Mouse (Mus musculus) MEL (cell line): ENCODE measurements around the gene Cebpz. TPM values are rescaled to one million over a fixed set of nuclear protein-coding genes. Genes with fewer than 3 reads are reported as not detected.

Source experiments
- DNase-seq: peaks from one replicate; pipeline ENCODE4 v3.0.0; 2011; ENCODE audit warnings: low read depth, low spot score
- H3K27ac ChIP-seq: 2 replicates; pipeline ENCODE4 v1.5.1; 2012; ENCODE audit warnings: low read depth, mild to moderate bottlenecking, control low read depth, low read length, moderate library complexity; ENCODE audit not compliant: control insufficient read depth
- H3K27me3 ChIP-seq, 2 experiments: fragments of 150-350 bp in 1 of 2; sonication (generic) in 1 of 2; 2 replicates each; pipeline ENCODE4 v1.6.1; 2012; ENCODE audit warnings: low read length in 2 of 2, mild to moderate bottlenecking in 2 of 2, improper control_type of control experiment in 1 of 2, moderate library complexity in 1 of 2; ENCODE audit not compliant: insufficient read depth in 2 of 2, control insufficient read depth in 1 of 2
- H3K36me3 ChIP-seq, 2 experiments: 2 replicates each; pipeline ENCODE4 v1.6.1; 2012 to 2014; ENCODE audit warnings: low read length in 2 of 2, improper control_type of control experiment in 1 of 2, inconsistent platforms in 1 of 2, mild to moderate bottlenecking in 1 of 2; ENCODE audit not compliant: insufficient read depth in 2 of 2, control insufficient read depth in 1 of 2
- H3K4me1 ChIP-seq, 2 experiments: fragments of 150-350 bp in 1 of 2; sonication (generic) in 1 of 2; 2 replicates each; pipeline ENCODE4 v1.6.1; 2012; ENCODE audit warnings: low read length in 2 of 2, improper control_type of control experiment in 1 of 2, mild to moderate bottlenecking in 1 of 2; ENCODE audit not compliant: insufficient read depth in 2 of 2, control insufficient read depth in 1 of 2
- H3K4me3 ChIP-seq, 2 experiments: fragments of 150-350 bp in 1 of 2; sonication (generic) in 1 of 2; 2 replicates each; pipeline ENCODE4 v1.5.1; 2012; ENCODE audit warnings: low read depth in 2 of 2, low read length in 2 of 2, mild to moderate bottlenecking in 2 of 2, moderate library complexity in 2 of 2, control low read depth in 1 of 2, improper control_type of control experiment in 1 of 2; ENCODE audit not compliant: control insufficient read depth in 1 of 2, insufficient read depth in 1 of 2
- H3K79me2 ChIP-seq: 2 replicates; pipeline ENCODE4 v1.6.1; 2012; ENCODE audit warnings: mild to moderate bottlenecking, low read length, moderate library complexity; ENCODE audit not compliant: control insufficient read depth, poor library complexity, insufficient read depth
- H3K9ac ChIP-seq: 2 replicates; pipeline ENCODE4 v1.6.1; 2012; ENCODE audit warnings: low read depth, mild to moderate bottlenecking, control low read depth, low read length, moderate library complexity; ENCODE audit not compliant: control insufficient read depth, poor library complexity, severe bottlenecking
- H3K9me3 ChIP-seq: fragments of 150-350 bp; sonication (generic); replicated peaks from 2 replicates; pipeline ENCODE4 v1.6.1; 2012; ENCODE audit warnings: mild to moderate bottlenecking, low read length, improper control_type of control experiment, moderate library complexity; ENCODE audit not compliant: insufficient read depth
- CHD1 ChIP-seq: IDR thresholded peaks from 2 replicates; pipeline ENCODE4 v1.6.1; 2012; ENCODE audit warnings: low read depth, mild to moderate bottlenecking, inconsistent platforms, low read length, improper control_type of control experiment
- CHD2 ChIP-seq: IDR thresholded peaks from 2 replicates; pipeline ENCODE4 v1.6.1; 2011; ENCODE audit warnings: low read length, improper control_type of control experiment
- CTCF ChIP-seq, 3 experiments: IDR thresholded peaks in 2 of 3; conservative IDR thresholded peaks in 1 of 3; 2 replicates each; pipeline ENCODE4 v1.5.1; 2011 to 2012; ENCODE audit warnings: low read length in 3 of 3, low read depth in 2 of 3, mild to moderate bottlenecking in 2 of 3, improper control_type of control experiment in 1 of 3, inconsistent platforms in 1 of 3, mixed read lengths in 1 of 3, moderate library complexity in 1 of 3; ENCODE audit not compliant: control insufficient read depth in 1 of 3, insufficient read depth in 1 of 3, poor library complexity in 1 of 3, severe bottlenecking in 1 of 3
- ELF1 ChIP-seq: IDR thresholded peaks from 2 replicates; pipeline ENCODE4 v1.6.1; 2014; ENCODE audit warnings: low read depth, mild to moderate bottlenecking, inconsistent platforms, low read length, improper control_type of control experiment, moderate library complexity
- EP300 ChIP-seq, 2 experiments: IDR thresholded peaks; 2 replicates each; pipeline ENCODE4 v1.6.1; 2011; ENCODE audit warnings: improper control_type of control experiment in 2 of 2, low read length in 2 of 2, low read depth in 1 of 2, mild to moderate bottlenecking in 1 of 2
- ETS1 ChIP-seq: IDR thresholded peaks from 2 replicates; pipeline ENCODE4 v1.6.1; 2012; ENCODE audit warnings: low read depth, mild to moderate bottlenecking, inconsistent platforms, low read length, improper control_type of control experiment, moderate library complexity
- GATA1 ChIP-seq: IDR thresholded peaks from 2 replicates; pipeline ENCODE4 v1.6.1; 2011; ENCODE audit warnings: low read depth, low read length, improper control_type of control experiment
- KAT2A ChIP-seq: conservative IDR thresholded peaks from 2 replicates; pipeline ENCODE4 v1.6.1; 2012; ENCODE audit warnings: low read depth, low read length, improper control_type of control experiment, inconsistent platforms
- MAFK ChIP-seq: IDR thresholded peaks from 2 replicates; pipeline ENCODE4 v1.6.1; 2011; ENCODE audit warnings: low read depth, mild to moderate bottlenecking, low read length, improper control_type of control experiment, borderline replicate concordance
- MAX ChIP-seq: IDR thresholded peaks from 2 replicates; pipeline ENCODE4 v1.6.1; 2011; ENCODE audit warnings: low read length, improper control_type of control experiment
- MAZ ChIP-seq: IDR thresholded peaks from 2 replicates; pipeline ENCODE4 v1.6.1; 2012; ENCODE audit warnings: low read depth, mild to moderate bottlenecking, inconsistent platforms, low read length, improper control_type of control experiment
- MEF2A ChIP-seq: IDR thresholded peaks from 2 replicates; pipeline ENCODE4 v1.6.1; 2014; ENCODE audit warnings: low read depth, mild to moderate bottlenecking, inconsistent platforms, low read length, improper control_type of control experiment; ENCODE audit not compliant: poor library complexity, insufficient replicate concordance, severe bottlenecking; ENCODE audit errors: extremely low read depth
- MXI1 ChIP-seq: IDR thresholded peaks from 2 replicates; pipeline ENCODE4 v1.6.1; 2011; ENCODE audit warnings: mild to moderate bottlenecking, low read depth, low read length, improper control_type of control experiment
- MYB ChIP-seq: IDR thresholded peaks from 2 replicates; pipeline ENCODE4 v1.6.1; 2011; ENCODE audit warnings: mild to moderate bottlenecking, low read depth, low read length, improper control_type of control experiment
- MYC ChIP-seq: IDR thresholded peaks from 2 replicates; pipeline ENCODE4 v1.6.1; 2011; ENCODE audit warnings: low read depth, mild to moderate bottlenecking, low read length, improper control_type of control experiment, moderate library complexity
- NELFE ChIP-seq: IDR thresholded peaks from 2 replicates; pipeline ENCODE4 v1.6.1; 2011; ENCODE audit warnings: low read depth, low read length, improper control_type of control experiment
- NRF1 ChIP-seq: IDR thresholded peaks from 2 replicates; pipeline ENCODE4 v1.6.1; 2014; ENCODE audit warnings: low read depth, mild to moderate bottlenecking, inconsistent platforms, low read length, improper control_type of control experiment, moderate library complexity; ENCODE audit not compliant: poor library complexity, insufficient read depth, severe bottlenecking
- POLR2A ChIP-seq, 2 experiments: IDR thresholded peaks; 2 replicates each; pipeline ENCODE4 v1.6.1; 2011 to 2012; ENCODE audit warnings: low read length in 2 of 2, mild to moderate bottlenecking in 2 of 2, control low read depth in 1 of 2, improper control_type of control experiment in 1 of 2, low read depth in 1 of 2, moderate library complexity in 1 of 2; ENCODE audit not compliant: control insufficient read depth in 1 of 2, insufficient read depth in 1 of 2, poor library complexity in 1 of 2
- POLR2AphosphoS2 ChIP-seq: IDR thresholded peaks from 2 replicates; pipeline ENCODE4 v1.6.1; 2011; ENCODE audit warnings: low read length, improper control_type of control experiment
- POLR2AphosphoS5 ChIP-seq: IDR thresholded peaks from 2 replicates; pipeline ENCODE4 v1.6.1; 2012; ENCODE audit warnings: low read depth, borderline replicate concordance, mild to moderate bottlenecking, inconsistent platforms, low read length, moderate library complexity, mixed read lengths
- RAD21 ChIP-seq: IDR thresholded peaks from 2 replicates; pipeline ENCODE4 v1.6.1; 2011; ENCODE audit warnings: mild to moderate bottlenecking, low read depth, low read length, improper control_type of control experiment
- RCOR1 ChIP-seq: IDR thresholded peaks from 2 replicates; pipeline ENCODE4 v1.6.1; 2012; ENCODE audit warnings: low read depth, mild to moderate bottlenecking, inconsistent platforms, low read length, improper control_type of control experiment
- SIN3A ChIP-seq: IDR thresholded peaks from 2 replicates; pipeline ENCODE4 v1.6.1; 2012; ENCODE audit warnings: low read length, improper control_type of control experiment, inconsistent platforms
- SMC3 ChIP-seq: IDR thresholded peaks from 2 replicates; pipeline ENCODE4 v1.6.1; 2011; ENCODE audit warnings: low read depth, low read length, improper control_type of control experiment
- TBP ChIP-seq: IDR thresholded peaks from 2 replicates; pipeline ENCODE4 v1.8.0; 2011; ENCODE audit warnings: low read depth, low read length, improper control_type of control experiment
- TCF12 ChIP-seq: IDR thresholded peaks from 2 replicates; pipeline ENCODE4 v1.6.1; 2014; ENCODE audit warnings: low read depth, mild to moderate bottlenecking, inconsistent platforms, low read length, improper control_type of control experiment, moderate library complexity
- ZC3H11A ChIP-seq: IDR thresholded peaks from 2 replicates; pipeline ENCODE4 v1.6.1; 2012; ENCODE audit warnings: low read depth, mild to moderate bottlenecking, inconsistent platforms, low read length, improper control_type of control experiment
- ZKSCAN1 ChIP-seq: IDR thresholded peaks from 2 replicates; pipeline ENCODE4 v1.6.1; 2012; ENCODE audit warnings: low read depth, mild to moderate bottlenecking, inconsistent platforms, low read length, improper control_type of control experiment, moderate library complexity
- ZMIZ1 ChIP-seq: IDR thresholded peaks from 2 replicates; pipeline ENCODE4 v1.6.1; 2012; ENCODE audit warnings: low read depth, mild to moderate bottlenecking, inconsistent platforms, low read length, improper control_type of control experiment, moderate library complexity
- polyA plus RNA-seq, 2 experiments: library from polyadenylated mRNA; stranded (reverse) in 1 of 2; unstranded in 1 of 2; fragments of >175 nt in 1 of 2; fragments of >200 nt in 1 of 2; gene quantifications; 2 replicates each; pipeline versions ENCODE4 v1.2.1 to v1.2.4; 2012; ENCODE audit warnings: low replicate concordance in 2 of 2, low read depth in 1 of 2; ENCODE audit not compliant: insufficient read length in 2 of 2, insufficient read depth in 1 of 2, missing spikeins in 1 of 2
- total RNA-seq: library from RNA; depleted of rRNA; stranded (reverse); fragments of 300-350 nt; gene quantifications from 2 replicates; pipeline ENCODE4 v1.2.3, GENCODE M21; 2012

Gene Cebpz
- total and polyA plus RNA-seq, 3 experiments, result 69.9 to 128 (median 80.7) TPM

GRCm38 (mm10) chr17:78942579-78942978 is 5.7 kb upstream of the Cebpz start:
- Histone ChIP-seq H3K36me3 (peaks cover 0 to 6% of the 10 kb centered on the region in 2 experiments; a peak in 2 of 4 replicates), H3K4me1 (peaks cover 3 to 7% of the 10 kb centered on the region in 2 experiments; a peak in 3 of 4 replicates)

GRCm38 (mm10) chr17:78938927-78939326 is 2.1 kb upstream of the Cebpz start:
- no peak overlapping the region for H3K27ac ChIP-seq

More at GRCm38 (mm10) chr17:78942579-78942978, 5.7 kb upstream of the Cebpz start:
- H3K27me3 ChIP-seq, result no peaks in the 10 kb centered on the region
- DNase-seq, result no peak
- no peaks in the 10 kb centered on the region for H3K9me3 ChIP-seq
- no peaks in the 10 kb centered on the region for H3K79me2 ChIP-seq
- H3K27ac ChIP-seq, result no peak overlapping the region
- H3K4me3 ChIP-seq, result no peak overlapping the region
- no peak for TF ChIP-seq POLR2AphosphoS5
- no peak overlapping the region for H3K9ac ChIP-seq

GRCm38 (mm10) chr17:78937229-78937853 is 475 bp upstream of the Cebpz start:
- Histone ChIP-seq H3K9ac (peak overlapping the region; percentile 72), H3K9me3 (no peaks in the 10 kb centered on the region), H3K27ac (no peak overlapping the region), H3K36me3 (peaks cover 7 to 32% of the 10 kb centered on the region in 2 experiments), H3K27me3 (no peaks in the 10 kb centered on the region), H3K4me3 (peak overlapping the region; percentile 84 to 86), H3K79me2 (peaks cover 38% of the 10 kb centered on the region), H3K4me1 (peaks cover 8 to 14% of the 10 kb centered on the region in 2 experiments)
- TF ChIP-seq RCOR1 (no peak), NELFE (0 out of 2 replicates have a peak, but pooled peaks have one; percentile 6), EP300 (IDR thresholded peaks at IDR 0.05; ENCODE audit: low read depth in 1 of 2, low read length in 2 of 2) (no peak), MAZ (no peak), CTCF (IDR thresholded peaks at IDR 0.05 in 2 of 3, conservative IDR thresholded peaks at IDR 0.05 in 1 of 3; ENCODE audit: control insufficient read depth in 1 of 3, insufficient read depth in 1 of 3, low read depth in 2 of 3, low read length in 3 of 3, poor library complexity in 1 of 3, severe bottlenecking in 1 of 3) (no peak), MAX (no peak), TCF12 (no peak), POLR2A (IDR thresholded peaks at IDR 0.05; ENCODE audit: control insufficient read depth in 1 of 2, insufficient read depth in 1 of 2, low read depth in 1 of 2, low read length in 2 of 2, poor library complexity in 1 of 2) (peak in 1 of 2 experiments; percentile 59; a peak in 1 of 4 replicates), CHD2 (no peak), NRF1 (no peak), KAT2A (no peak), ZC3H11A (no peak), MYC (no peak)
- no peak for DNase-seq

More at GRCm38 (mm10) chr17:78938927-78939326, 2.1 kb upstream of the Cebpz start:
- no peak for TF ChIP-seq ZKSCAN1
- no peak for TF ChIP-seq CHD2
- no peak for TF ChIP-seq CTCF (IDR thresholded peaks at IDR 0.05 in 2 of 3, conservative IDR thresholded peaks at IDR 0.05 in 1 of 3; ENCODE audit: control insufficient read depth in 1 of 3, insufficient read depth in 1 of 3, low read depth in 2 of 3, low read length in 3 of 3, poor library complexity in 1 of 3, severe bottlenecking in 1 of 3)
- no peak for TF ChIP-seq ELF1
- TF ChIP-seq MYB, result no peak
- no peak for TF ChIP-seq MAFK
- no peak for TF ChIP-seq MAZ
- no peak for TF ChIP-seq TBP
- peak; percentile 37; the same call in 1 of the 2 replicates for TF ChIP-seq GATA1
- no peak for TF ChIP-seq MEF2A
- TF ChIP-seq ETS1, result peak; percentile 53; the same call in 1 of the 2 replicates
- TF ChIP-seq NELFE, result no peak
- no peak; a peak in 1 of 4 replicates for TF ChIP-seq EP300 (IDR thresholded peaks at IDR 0.05; ENCODE audit: low read depth in 1 of 2, low read length in 2 of 2)
- no peak for TF ChIP-seq RAD21
- no peak for TF ChIP-seq CHD1
- peak; percentile 64; the same call in 1 of the 2 replicates for TF ChIP-seq MXI1
- no peak for TF ChIP-seq MAX
- peak; percentile 55; the same call in 1 of the 2 replicates for TF ChIP-seq SIN3A
- peak; percentile 79 for TF ChIP-seq RCOR1
- TF ChIP-seq ZC3H11A, result no peak
- no peak for TF ChIP-seq ZMIZ1
- no peak for TF ChIP-seq SMC3
- no peak for TF ChIP-seq POLR2AphosphoS2
- Histone ChIP-seq H3K27me3 (no peaks in the 10 kb centered on the region), H3K36me3 (peaks cover 5 to 24% of the 10 kb centered on the region in 2 experiments), H3K79me2 (peaks cover 26% of the 10 kb centered on the region), H3K4me1 (peaks cover 8 to 11% of the 10 kb centered on the region in 2 experiments), H3K9ac (no peak overlapping the region), H3K4me3 (no peak overlapping the region), H3K9me3 (no peaks in the 10 kb centered on the region)
- DNase-seq, result peak; percentile 78
